Mouse (Mus musculus) lung, postnatal 0 days (tissue): ENCODE measurements around the gene Lap3.

Source experiments
- CTCF ChIP-seq: IDR thresholded peaks from 2 replicates; pipeline ENCODE4 v1.5.1; 2016; ENCODE audit warnings: antibody characterized with exemption, mild to moderate bottlenecking
- EP300 ChIP-seq: IDR thresholded peaks from 2 replicates; pipeline ENCODE4 v1.6.1; 2016; ENCODE audit warnings: antibody characterized with exemption, mild to moderate bottlenecking, control low read depth

DNA sequence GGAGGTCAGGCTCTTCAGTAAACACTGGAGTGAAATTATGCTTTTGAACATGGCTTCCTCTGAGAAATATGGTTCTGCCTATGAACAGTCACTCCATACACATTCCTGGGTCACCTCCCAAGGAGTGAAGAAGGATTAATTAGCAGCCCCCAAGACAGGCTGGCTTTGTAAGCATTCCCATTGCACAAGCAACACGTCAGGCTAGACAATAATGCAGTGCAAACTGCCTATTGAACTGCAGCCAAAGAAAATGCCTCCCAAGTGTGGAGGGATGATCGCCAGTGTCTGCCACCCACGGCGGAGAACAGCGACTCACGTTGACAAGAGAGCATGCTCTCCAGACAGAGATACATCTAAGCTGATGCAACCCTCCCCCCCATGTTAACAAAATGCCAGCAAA, 16.9 kb upstream of the Lap3 start:
- no peak for TF ChIP-seq EP300
- no peak for TF ChIP-seq CTCF
